In the genomic region with DNA sequence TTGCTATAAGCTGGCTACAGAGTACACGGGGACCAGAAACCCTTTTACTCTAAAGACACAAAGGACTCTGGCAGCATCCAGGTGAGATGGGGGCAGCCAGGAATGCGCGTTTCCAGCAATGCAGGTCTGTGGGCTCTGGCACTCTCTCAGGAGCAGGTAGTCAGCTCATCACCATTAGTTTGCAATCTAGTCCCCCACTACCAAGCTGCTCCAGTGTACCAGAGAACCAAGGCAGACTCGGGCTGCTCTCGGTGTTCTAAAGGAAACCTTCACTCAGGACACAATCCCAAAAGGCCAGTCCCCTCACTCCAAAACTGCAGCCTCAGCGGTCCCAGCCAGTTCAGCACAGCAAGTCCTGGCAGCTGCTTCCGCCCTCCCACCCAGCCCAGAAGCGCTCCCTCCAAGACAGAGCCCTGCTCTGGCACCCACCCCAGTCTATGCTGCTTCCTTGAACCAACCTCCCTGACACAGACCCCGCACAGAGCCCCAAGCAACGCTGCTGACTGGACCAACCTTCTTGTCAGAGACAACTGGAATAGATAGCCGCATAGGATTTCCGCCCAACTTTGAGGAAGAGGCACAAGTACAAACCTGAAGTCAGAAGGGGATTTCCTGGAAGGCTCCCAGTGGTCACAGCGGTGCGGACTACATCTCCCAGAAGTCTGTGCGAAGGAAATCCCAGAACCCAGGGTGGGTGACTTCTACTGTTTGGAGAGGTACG, we compare ENCODE assay signal across 8 mouse cellular contexts. TPM values are rescaled to one million over a fixed set of nuclear protein-coding genes. Genes with fewer than 3 reads are reported as not detected.
DNase-seq lines count a peak whose midpoint lies in the region; TF ChIP-seq lines count a peak whose summit lies in the region.
"Not testable (repeated sequence)": the region's sequence is repeated elsewhere in the genome, so short reads cannot be mapped to it uniquely, and the experiment has no call there.

A gene (minus strand): TSS at position 637 of the 721 bp plus-strand sequence.

- intact Hi-C loops in left cerebral cortex, adult 2 months (cut with DNase I): not testable (repeated sequence)

- TF ChIP-seq CTCF in left cerebral cortex, adult 2 months (IDR thresholded peaks at IDR 0.05): not testable (repeated sequence)

- H3K36me3 ChIP-seq in macrophage (ENCODE audit: inconsistent target): not testable (repeated sequence)

- peaks cover 20% of the 10 kb centered on the region for H3K79me2 ChIP-seq in macrophage (ENCODE audit: inconsistent target)

- 5% methylated on average over 12 of the region's 16 CpGs for WGBS in macrophage (ENCODE audit: missing documents)

- peak within 1 kb of the TSS; percentile 72 for H3K27ac ChIP-seq in left cerebral cortex, adult 2 months
- peak within 1 kb of the TSS; percentile 64 for H3K27ac ChIP-seq in macrophage

- H3K4me3 ChIP-seq in left cerebral cortex, adult 2 months: peak within 1 kb of the TSS; percentile 63
- peak within 1 kb of the TSS; percentile 64 for H3K4me3 ChIP-seq in macrophage (ENCODE audit: inconsistent target)

- peak; percentile 57 for DNase-seq in adipocyte (ENCODE audit: low spot score)
- peak; percentile 85 for DNase-seq in embryo, embryonic 10.5 days (ENCODE audit: low spot score)
- DNase-seq in gastrocnemius, postnatal 10 days: peak; percentile 72
- DNase-seq in induced T-regulatory cell, adult 2 months (ENCODE audit: low read depth): peak; percentile 94
- DNase-seq in left cerebral cortex, adult 2 months (ENCODE audit: extremely low spot score in 1 of 2, low spot score in 2 of 2): peak; percentile 66
- peak; percentile 74 for DNase-seq in right cerebral cortex, adult 18-20 months
- peak; percentile 60 to 63 for DNase-seq in urinary bladder, adult 18-20 months (ENCODE audit: low spot score in 2 of 2)

RNA-seq across cellular contexts. Expression of the gene that starts here (rescaled TPM):
- 1 to 10 TPM; 1.2 to 1.4 TPM for total RNA-seq in gastrocnemius, postnatal 10 days (2021)
- 1 to 10 TPM; 2.7 to 4.4 TPM for total RNA-seq in left cerebral cortex, adult 2 months (2021)
- 10 to 100 TPM in 25 of 26 experiments, 1 to 10 TPM in 1; 9.7 to 27.4 (median 15.9) TPM for total RNA-seq in macrophage (2018; cell fraction: chromatin; rRNA removed)
- total RNA-seq in macrophage (2018; cell fraction: cytosol; rRNA removed): 10 to 100 TPM in 21 of 26 experiments, 1 to 10 TPM in 5; 8.8 to 19.3 (median 13.0) TPM
- total RNA-seq in macrophage (2018; cell fraction: nucleus; rRNA removed): 10 to 100 TPM; 13.6 to 31.6 (median 18.5) TPM
- polyA plus RNA-seq in macrophage (2018): 6.7 to 16.2 TPM (median 12.5 TPM) in 3 replicates

Comparison
In these comparisons a context has a peak if more than half of its experiments do, and no peak if none do; other contexts are left out.
1. Peak in every context shown above with its lines: DNase-seq, H3K4me3 ChIP-seq and H3K27ac ChIP-seq.